Mouse (Mus musculus) hindbrain, embryonic 15.5 days (tissue): ENCODE data around the gene Gpx1. TPM values are rescaled to one million over a fixed set of nuclear protein-coding genes. Genes with fewer than 3 reads are reported as not detected.

Experiments
- ATAC-seq: fragments of 200-750 bp; cut with Nextera tagmentation; 2 replicates; pipeline ENCODE4 v1.8.0; 2017; ENCODE audit warnings: low read depth, moderate number of reproducible peaks, moderate TSS enrichment; ENCODE audit not compliant: low FRiP score
- H3K27ac ChIP-seq: fragments of 300-500 bp; sonication (generic); replicated peaks from 2 replicates; pipeline ENCODE4 v1.5.1; 2015; ENCODE audit warnings: mild to moderate bottlenecking, inconsistent platforms
- H3K27me3 ChIP-seq: fragments of 300-500 bp; sonication (generic); 2 replicates; pipeline ENCODE4 v1.6.1; 2015; ENCODE audit warnings: control low read depth, inconsistent platforms
- H3K36me3 ChIP-seq: fragments of 300-500 bp; sonication (generic); 2 replicates; pipeline ENCODE4 v1.6.1; 2015; ENCODE audit warnings: control low read depth, inconsistent platforms
- H3K4me1 ChIP-seq: fragments of 300-500 bp; sonication (generic); replicated peaks from 2 replicates; pipeline ENCODE4 v1.6.1; 2015; ENCODE audit warnings: control low read depth, inconsistent platforms
- H3K4me2 ChIP-seq: fragments of 300-500 bp; sonication (generic); 2 replicates; pipeline ENCODE4 v1.6.1; 2015; ENCODE audit warnings: moderate library complexity, mild to moderate bottlenecking, inconsistent platforms
- H3K4me3 ChIP-seq: fragments of 300-500 bp; sonication (generic); 2 replicates; pipeline ENCODE4 v1.5.1; 2015; ENCODE audit warnings: mild to moderate bottlenecking, inconsistent platforms
- H3K9ac ChIP-seq: fragments of 300-500 bp; sonication (generic); 2 replicates; pipeline ENCODE4 v1.6.1; 2015; ENCODE audit warnings: inconsistent platforms
- H3K9me3 ChIP-seq: fragments of 300-500 bp; sonication (generic); 2 replicates; pipeline ENCODE4 v1.6.1; 2016; ENCODE audit warnings: control low read depth, inconsistent platforms
- WGBS: fragments of 180-500 bp; shearing (Covaris S2); methylation state at CpG from one replicate; pipeline ENCODE4 v1.1.7; 2015; 5-methylcytosine and 5-hydroxymethylcytosine counted together
- polyA plus RNA-seq: library from polyadenylated mRNA; unstranded; fragments of >200 nt; fragmentation: Nextera tagmentation; extraction: Ambion mirVana; gene quantifications from 2 replicates; pipeline ENCODE4 v1.2.1, GENCODE M21; 2015

Gene Gpx1
- polyA plus RNA-seq: 444 and 458 TPM in 2 replicates

DNA sequence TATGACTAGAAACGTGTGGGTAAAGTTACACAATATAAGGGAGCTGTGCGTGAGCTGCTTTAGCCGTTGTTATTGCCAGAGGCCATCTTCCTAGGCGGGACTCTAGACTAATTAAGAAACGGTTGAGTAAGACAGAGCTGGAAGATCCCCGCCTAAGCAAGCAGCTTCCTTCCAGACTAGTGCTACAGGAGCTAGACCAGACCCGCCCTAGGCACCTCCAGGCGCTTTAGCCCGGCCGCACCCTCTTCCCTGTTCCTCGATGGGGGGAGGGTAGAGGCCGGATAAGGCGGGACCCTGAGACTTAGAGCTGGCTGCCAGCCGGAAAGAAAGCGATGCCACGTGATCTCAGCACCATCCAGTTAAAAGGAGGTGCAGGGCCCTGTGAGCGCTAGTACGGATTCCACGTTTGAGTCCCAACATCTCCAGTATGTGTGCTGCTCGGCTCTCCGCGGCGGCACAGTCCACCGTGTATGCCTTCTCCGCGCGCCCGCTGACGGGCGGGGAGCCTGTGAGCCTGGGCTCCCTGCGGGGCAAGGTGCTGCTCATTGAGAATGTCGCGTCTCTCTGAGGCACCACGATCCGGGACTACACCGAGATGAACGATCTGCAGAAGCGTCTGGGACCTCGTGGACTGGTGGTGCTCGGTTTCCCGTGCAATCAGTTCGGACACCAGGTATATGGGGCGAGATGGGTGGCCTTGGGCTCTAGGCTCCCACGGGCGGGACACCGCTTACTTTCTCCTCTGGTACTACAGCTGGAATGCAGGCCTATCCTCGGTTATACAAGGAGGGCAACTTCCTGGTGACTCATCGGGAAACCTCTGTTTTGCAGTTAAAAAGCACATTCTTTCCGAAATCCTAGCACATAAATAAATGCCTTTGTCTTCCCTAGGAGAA, at the start of gene Gpx1:
Gene Gpx1 (plus strand): TSS at position 18 of the 896 bp plus-strand sequence.
- under 1% methylated on average over 49 of the region's 49 CpGs for WGBS

GRCm38 (mm10) chr9:108289347-108289746, 49.4 kb upstream of the Gpx1 start:
- Histone ChIP-seq H3K9me3 (no peaks in the 10 kb centered on the region), H3K27ac (peak overlapping the region; percentile 93), H3K36me3 (peaks cover 7% of the 10 kb centered on the region; the same call in 1 of the 2 replicates), H3K4me1 (peaks cover 14% of the 10 kb centered on the region), H3K9ac (peak overlapping the region; percentile 69; the same call in 1 of the 2 replicates), H3K4me2 (peak overlapping the region; percentile 76), H3K27me3 (no peaks in the 10 kb centered on the region), H3K4me3 (peak overlapping the region; percentile 64)
- 67% methylated on average over 2 of the region's 2 CpGs for WGBS
- no peak for ATAC-seq

More for the DNA sequence above, at the start of gene Gpx1:
- Histone ChIP-seq H3K4me2 (peak within 1 kb of the TSS; percentile 76), H3K4me3 (peak within 1 kb of the TSS; percentile 73), H3K27me3 (no peaks in the 10 kb centered on the region), H3K9me3 (no peaks in the 10 kb centered on the region), H3K27ac (peak within 1 kb of the TSS; percentile 93), H3K9ac (peak within 1 kb of the TSS; percentile 83), H3K36me3 (peaks cover 23% of the 10 kb centered on the region), H3K4me1 (peaks cover 21% of the 10 kb centered on the region)
- peak; percentile 98 for ATAC-seq

DNA sequence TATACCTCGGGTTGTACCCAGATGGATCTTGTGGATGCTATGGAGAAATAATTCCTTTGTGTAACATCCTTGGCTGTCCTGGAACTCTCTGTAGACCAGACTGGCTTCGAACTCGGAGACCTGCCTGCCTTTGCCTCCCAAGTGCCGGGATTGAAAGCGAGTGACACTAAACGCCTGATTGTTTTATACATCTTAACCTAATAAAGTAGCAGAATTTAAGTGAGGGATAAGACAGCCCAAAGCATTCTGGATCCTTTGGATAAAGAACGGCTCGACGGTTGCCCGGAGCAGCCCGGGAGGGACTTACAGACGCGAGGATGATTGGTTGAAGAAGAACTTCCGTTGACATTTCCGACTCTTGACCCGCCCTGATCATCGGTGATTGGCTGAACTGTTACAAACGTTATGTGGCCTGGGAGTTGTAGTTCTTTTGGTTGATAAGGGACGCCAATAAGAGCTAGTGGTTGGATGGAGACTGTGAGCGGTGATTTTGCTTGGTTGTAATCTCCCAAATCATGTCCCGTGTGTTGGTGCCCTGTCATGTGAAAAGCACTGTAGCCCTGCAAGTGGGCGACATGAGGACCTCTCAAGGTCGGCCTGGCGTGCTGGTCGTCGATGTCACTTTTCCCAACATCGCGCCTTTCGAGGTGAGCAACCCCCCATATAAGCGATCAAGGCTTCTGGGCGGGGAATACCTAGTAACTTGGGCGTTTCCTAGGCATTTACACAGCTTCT, 48.5 kb upstream of the Gpx1 start, which contains the start of gene Nicn1:
Gene Nicn1 (plus strand): TSS at position 414 of the 735 bp plus-strand sequence.
- H3K9me3 ChIP-seq: no peaks in the 10 kb centered on the region
- peak within 1 kb of the TSS; percentile 76 for H3K4me2 ChIP-seq
- ATAC-seq: peak; percentile 97
- WGBS: under 1% methylated on average over 32 of the region's 32 CpGs
- H3K4me1 ChIP-seq: peaks cover 14% of the 10 kb centered on the region
- H3K27me3 ChIP-seq: no peaks in the 10 kb centered on the region
- peak within 1 kb of the TSS; percentile 64 for H3K4me3 ChIP-seq
- H3K9ac ChIP-seq: peak within 1 kb of the TSS; percentile 69
- peak within 1 kb of the TSS; percentile 93 for H3K27ac ChIP-seq
- H3K36me3 ChIP-seq: peaks cover 15% of the 10 kb centered on the region; the same call in 1 of the 2 replicates

DNA sequence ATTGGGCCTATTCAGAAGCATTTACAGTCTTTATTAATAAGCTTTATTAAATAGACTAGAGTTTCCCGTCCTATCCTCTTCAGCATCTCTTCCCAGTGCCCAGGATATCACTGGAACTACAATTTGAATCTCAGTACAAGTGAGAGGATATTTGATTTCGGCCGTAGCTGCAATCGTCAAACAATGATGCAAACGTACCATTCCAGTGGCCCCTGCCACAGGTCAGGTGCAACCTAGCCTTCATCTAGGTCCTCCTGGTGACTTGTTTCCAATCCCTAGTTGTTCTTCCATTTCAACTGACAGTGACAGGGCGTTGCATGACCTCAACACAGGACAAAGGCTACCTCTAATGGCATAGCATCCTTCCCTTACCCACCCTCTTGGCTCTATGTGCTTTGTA, 47.9 kb upstream of the Gpx1 start:
- H3K9ac ChIP-seq: peak overlapping the region; percentile 61
- no peaks in the 10 kb centered on the region for H3K9me3 ChIP-seq
- peak overlapping the region; percentile 64 for H3K4me3 ChIP-seq
- H3K36me3 ChIP-seq: peaks cover 21% of the 10 kb centered on the region; the same call in 1 of the 2 replicates
- peaks cover 14% of the 10 kb centered on the region for H3K4me1 ChIP-seq
- peak overlapping the region; percentile 76 for H3K4me2 ChIP-seq
- no peaks in the 10 kb centered on the region for H3K27me3 ChIP-seq
- H3K27ac ChIP-seq: peak overlapping the region; percentile 88
- no peak for ATAC-seq
- 35% methylated on average over 6 of the region's 6 CpGs for WGBS

DNA sequence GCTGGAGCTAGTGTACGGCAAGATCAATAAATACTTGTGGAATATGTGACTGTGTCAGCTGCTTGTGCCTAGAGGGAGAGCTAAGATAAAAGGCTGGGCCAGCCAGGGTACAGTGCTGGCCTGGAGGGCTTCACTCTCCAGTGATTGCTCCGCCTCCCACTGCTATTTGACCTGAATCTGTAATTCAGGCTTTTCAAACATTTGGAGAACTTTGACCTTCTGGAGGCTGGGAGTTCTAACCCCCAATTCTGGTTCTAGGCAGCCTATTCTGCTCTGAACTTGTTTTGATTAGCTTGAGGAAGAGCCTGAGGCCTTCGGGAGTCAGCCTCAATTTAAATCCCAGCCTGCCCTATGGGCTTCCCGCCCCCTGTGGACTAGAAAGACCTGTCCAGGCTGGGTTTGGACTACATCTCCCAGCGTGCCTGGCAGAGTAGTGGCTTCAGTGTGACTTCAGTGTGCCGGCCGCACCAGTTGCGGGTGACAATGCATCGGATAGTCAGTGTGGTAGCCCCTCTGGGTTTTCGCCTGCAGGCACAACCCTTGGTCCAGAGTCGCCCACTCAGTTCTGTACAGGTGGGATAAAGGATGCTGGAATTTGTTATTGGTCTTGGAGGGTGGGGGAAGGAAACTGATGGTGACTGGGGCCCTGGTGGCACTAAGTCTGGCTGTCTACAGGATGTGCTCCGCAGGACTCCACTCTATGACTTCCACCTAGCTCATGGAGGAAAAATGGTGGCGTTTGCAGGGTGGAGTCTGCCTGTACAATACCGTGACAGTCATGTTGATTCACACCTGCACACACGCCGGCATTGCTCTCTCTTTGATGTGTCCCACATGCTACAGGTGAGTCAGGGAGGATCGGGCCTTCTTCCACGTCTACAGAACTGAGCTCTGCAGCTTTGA, 42.0 kb upstream of the Gpx1 start, which contains the start of gene Amt:
Gene Amt (plus strand): TSS at position 401 of the 903 bp plus-strand sequence.
- Histone ChIP-seq H3K4me1 (peaks cover 8% of the 10 kb centered on the region; the same call in 1 of the 2 replicates), H3K4me2 (peak within 1 kb of the TSS; percentile 47), H3K9me3 (no peaks in the 10 kb centered on the region), H3K27ac (peak within 1 kb of the TSS; percentile 15; the same call in 1 of the 2 replicates), H3K4me3 (peak within 1 kb of the TSS; percentile 24), H3K9ac (0 out of 2 replicates have a peak within 1 kb of the TSS, but pooled peaks have one; percentile 7), H3K27me3 (no peaks in the 10 kb centered on the region), H3K36me3 (peaks cover 46% of the 10 kb centered on the region)
- WGBS: 18% methylated on average over 18 of the region's 18 CpGs
- ATAC-seq: peak; percentile 73

DNA sequence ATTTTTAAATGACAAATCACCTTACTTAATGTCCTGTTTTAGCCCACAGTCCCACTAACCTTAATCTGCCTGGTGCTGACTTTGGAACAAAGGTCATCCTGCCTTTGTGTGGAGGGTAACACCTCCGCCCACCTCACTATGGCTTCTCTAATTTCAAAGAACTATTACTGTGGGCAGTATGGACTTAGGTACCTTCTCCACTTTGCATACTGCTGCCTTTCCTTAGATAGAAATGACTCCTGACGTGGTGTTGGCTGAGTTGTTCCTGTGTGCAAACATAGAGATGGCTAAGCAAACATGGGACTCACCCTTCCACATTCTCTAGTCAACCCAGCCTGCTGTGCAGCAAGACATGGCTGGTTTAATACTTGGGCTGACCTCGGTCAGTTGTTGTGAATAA, 36.9 kb upstream of the Gpx1 start:
- Histone ChIP-seq H3K9me3 (no peaks in the 10 kb centered on the region), H3K4me2 (no peak overlapping the region), H3K27me3 (no peaks in the 10 kb centered on the region), H3K4me3 (no peak overlapping the region), H3K27ac (no peak overlapping the region), H3K4me1 (peaks cover 23% of the 10 kb centered on the region), H3K9ac (no peak overlapping the region), H3K36me3 (peaks cover 41% of the 10 kb centered on the region)
- 92% methylated on average over 3 of the region's 3 CpGs for WGBS
- ATAC-seq: no peak

DNA sequence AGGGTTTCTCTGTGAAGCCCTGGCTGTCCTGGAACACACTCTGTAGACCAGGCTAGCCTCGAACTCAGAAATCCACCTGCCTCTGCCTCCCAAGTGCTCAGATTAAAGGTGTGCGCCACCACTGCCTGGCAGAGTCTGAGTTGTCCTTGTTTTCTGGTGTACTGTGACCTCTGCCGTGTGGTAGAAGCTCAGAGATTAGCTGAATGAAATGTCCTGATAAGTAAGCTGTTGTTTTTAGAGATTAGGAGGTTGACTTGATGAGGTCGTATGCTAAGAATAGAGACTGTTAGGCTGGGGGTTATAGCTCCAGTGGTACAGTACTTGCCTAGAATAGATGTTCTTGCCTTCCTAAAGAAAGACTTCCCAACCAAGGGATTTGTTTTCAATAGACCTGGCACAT, 34.0 kb upstream of the Gpx1 start:
- Histone ChIP-seq H3K9ac (peak overlapping the region; percentile 91; the same call in 1 of the 2 replicates), H3K27me3 (no peaks in the 10 kb centered on the region), H3K4me1 (peaks cover 38% of the 10 kb centered on the region), H3K36me3 (peaks cover 33% of the 10 kb centered on the region), H3K4me3 (peak overlapping the region; percentile 90), H3K9me3 (no peaks in the 10 kb centered on the region), H3K4me2 (peak overlapping the region; percentile 84), H3K27ac (peak overlapping the region; percentile 89; the same call in 1 of the 2 replicates)
- no peak for ATAC-seq
- WGBS: 89% methylated on average over 4 of the region's 4 CpGs

GRCm38 (mm10) chr9:108305170-108305569, 33.5 kb upstream of the Gpx1 start:
- H3K9ac ChIP-seq: peak overlapping the region; percentile 91
- no peaks in the 10 kb centered on the region for H3K9me3 ChIP-seq
- H3K4me2 ChIP-seq: peak overlapping the region; percentile 84
- WGBS: 3% methylated on average over 1 of the region's 1 CpGs
- H3K27me3 ChIP-seq: no peaks in the 10 kb centered on the region
- peak overlapping the region; percentile 89 for H3K27ac ChIP-seq
- peak overlapping the region; percentile 90 for H3K4me3 ChIP-seq
- no peak for ATAC-seq
- peaks cover 43% of the 10 kb centered on the region for H3K4me1 ChIP-seq
- H3K36me3 ChIP-seq: peaks cover 33% of the 10 kb centered on the region

- peak within 1 kb of the TSS; percentile 90 for H3K4me3 ChIP-seq
- no peaks in the 10 kb centered on the region for H3K27me3 ChIP-seq
- H3K4me2 ChIP-seq: peak within 1 kb of the TSS; percentile 84
- ATAC-seq: peak; percentile 98
- H3K9me3 ChIP-seq: no peaks in the 10 kb centered on the region
- H3K27ac ChIP-seq: peak within 1 kb of the TSS; percentile 98
- H3K4me1 ChIP-seq: peaks cover 43% of the 10 kb centered on the region
- under 1% methylated on average over 81 of the region's 81 CpGs for WGBS
- peaks cover 27% of the 10 kb centered on the region for H3K36me3 ChIP-seq
- H3K9ac ChIP-seq: peak within 1 kb of the TSS; percentile 91
Measured at GRCm38 (mm10) chr9:108305629-108306520, 32.8 kb upstream of the Gpx1 start, which contains the start of the genes Rhoa and Tcta. TSS of gene Rhoa (plus strand) at chr9:108306129. TSS of gene Tcta (minus strand) at chr9:108306160.

GRCm38 (mm10) chr9:108306571-108306980, 32.1 kb upstream of the Gpx1 start:
- peaks cover 43% of the 10 kb centered on the region for H3K4me1 ChIP-seq
- H3K9me3 ChIP-seq: no peaks in the 10 kb centered on the region
- ATAC-seq: peak; percentile 49

More at GRCm38 (mm10) chr9:108306571-108306980, 32.1 kb upstream of the Gpx1 start:
- Histone ChIP-seq H3K4me2 (peak overlapping the region; percentile 61), H3K9ac (peak overlapping the region; percentile 89), H3K27ac (peak overlapping the region; percentile 98), H3K36me3 (peaks cover 22% of the 10 kb centered on the region), H3K4me3 (peak overlapping the region; percentile 90), H3K27me3 (no peaks in the 10 kb centered on the region)
- under 1% methylated on average over 51 of the region's 51 CpGs for WGBS
